Mouse (Mus musculus) retina, postnatal 1 day (tissue): ENCODE results near the gene Vmn1r173.
"Not testable (repeated sequence)": the region's sequence is repeated elsewhere in the genome, so short reads cannot be mapped to it uniquely, and the experiment has no call there.

ENCODE experiments used
- DNase-seq: peaks from one replicate; pipeline ENCODE4 v3.0.0-alpha.2; 2012

The Vmn1r173 gene

DNA sequence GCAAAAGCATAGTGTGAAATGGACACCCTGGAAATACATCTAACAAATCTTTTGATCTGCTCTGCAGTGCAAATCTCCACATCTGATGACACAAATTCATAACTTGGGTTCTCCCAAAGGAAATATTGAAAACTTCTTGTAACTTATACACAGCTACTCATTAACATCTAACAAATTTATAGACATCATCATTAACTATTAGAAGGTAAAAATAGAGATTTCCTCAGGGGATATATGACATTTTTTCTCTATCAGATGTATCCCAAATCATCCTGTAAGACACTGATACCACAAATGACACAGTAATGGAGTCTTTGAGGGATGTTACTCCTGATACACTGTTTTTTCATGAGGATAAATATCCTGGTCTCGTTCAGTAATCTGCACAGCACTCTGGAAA, at the start of gene Vmn1r173:
TSS of gene Vmn1r173 (plus strand) at position 301 of the 400 bp plus-strand sequence.
- not testable (repeated sequence) for DNase-seq

DNA sequence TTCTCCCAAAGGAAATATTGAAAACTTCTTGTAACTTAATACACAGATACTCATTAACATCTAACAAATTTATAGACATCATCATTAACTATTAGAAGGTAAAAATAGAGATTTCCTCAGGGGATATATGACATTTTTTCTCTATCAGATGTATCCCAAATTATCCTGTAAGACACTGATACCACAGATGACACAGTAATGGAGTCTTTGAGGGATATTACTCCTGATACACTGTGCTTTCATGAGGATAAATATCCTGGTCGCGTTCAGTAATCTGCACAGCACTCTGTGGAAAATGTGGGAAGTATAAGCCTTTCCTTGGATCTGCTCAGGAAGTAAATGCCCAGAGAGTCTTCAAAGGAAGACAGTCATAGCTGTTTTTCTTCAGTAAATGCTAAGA, 42.5 kb upstream of the Vmn1r173 start, which contains the start of gene Vmn1r172:
TSS of gene Vmn1r172 (plus strand) at position 301 of the 400 bp plus-strand sequence.
- no peak for DNase-seq

DNA sequence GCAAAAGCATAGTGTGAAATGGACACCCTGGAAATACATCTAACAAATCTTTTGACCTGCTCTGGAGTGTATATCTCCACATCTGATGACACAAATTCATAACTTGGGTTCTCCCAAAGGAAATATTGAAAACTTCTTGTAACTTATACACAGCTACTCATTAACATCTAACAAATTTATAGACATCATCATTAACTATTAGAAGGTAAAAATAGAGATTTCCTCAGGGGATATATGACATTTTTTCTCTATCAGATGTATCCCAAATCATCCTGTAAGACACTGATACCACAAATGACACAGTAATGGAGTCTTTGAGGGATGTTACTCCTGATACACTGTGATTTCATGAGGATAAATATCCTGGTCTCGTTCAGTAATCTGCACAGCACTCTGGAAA, 51.5 kb downstream of the Vmn1r173 start, which contains the start of gene Vmn1r174:
TSS of gene Vmn1r174 (plus strand) at position 301 of the 400 bp plus-strand sequence.
- DNase-seq = not testable (repeated sequence)
